Mouse (Mus musculus) CH12.LX (cell line): ENCODE measurements at regions not wholly inside any gene's neighbourhood (a gene's known extent, or its start where the extent isn't known, plus 50 kb on each side); places are given as distances from the start of the nearest gene placed in this dataset.

Source experiments
- DNase-seq: peaks from one replicate; pipeline ENCODE4 v3.0.0-alpha.2; 2013; ENCODE audit errors: extremely low read depth
- H3K27ac ChIP-seq: 2 replicates; pipeline ENCODE4 v1.5.1; 2012; ENCODE audit warnings: low read depth, mild to moderate bottlenecking, control low read depth, moderate library complexity; ENCODE audit not compliant: insufficient read depth
- H3K27me3 ChIP-seq: replicated peaks from 2 replicates; pipeline ENCODE3; 2012; ENCODE audit warnings: inconsistent platforms
- H3K36me3 ChIP-seq, 2 experiments: replicated peaks in 1 of 2; 2 replicates each; pipeline versions ENCODE3 to v1.6.1; 2012; ENCODE audit warnings: inconsistent platforms in 1 of 2, low read length in 1 of 2, mild to moderate bottlenecking in 1 of 2, mixed read lengths in 1 of 2, moderate library complexity in 1 of 2; ENCODE audit not compliant: control insufficient read depth in 1 of 2, insufficient read depth in 1 of 2
- H3K4me1 ChIP-seq, 2 experiments: 2 replicates each; pipeline ENCODE4 v1.6.1; 2012; ENCODE audit warnings: inconsistent platforms in 1 of 2, moderate library complexity in 1 of 2; ENCODE audit not compliant: insufficient read depth in 2 of 2, control insufficient read depth in 1 of 2
- H3K4me2 ChIP-seq: 2 replicates; pipeline ENCODE4 v1.6.1; 2012; ENCODE audit warnings: low read depth, mild to moderate bottlenecking, control low read depth; ENCODE audit not compliant: poor library complexity, insufficient read depth, severe bottlenecking
- H3K4me3 ChIP-seq, 3 experiments: fragments of 150-350 bp in 1 of 3; sonication (generic) in 1 of 3; replicated peaks in 1 of 3; 2 replicates each; pipeline versions ENCODE3 to v1.5.1; 2011 to 2012; ENCODE audit warnings: low read depth in 2 of 3, low read length in 2 of 3, mild to moderate bottlenecking in 2 of 3, moderate library complexity in 2 of 3, control low read depth in 1 of 3, improper control_type of control experiment in 1 of 3, inconsistent platforms in 1 of 3, mixed read lengths in 1 of 3; ENCODE audit not compliant: poor library complexity in 1 of 3
- H3K79me2 ChIP-seq: replicated peaks from 2 replicates; pipeline ENCODE4 v1.6.1; 2012; ENCODE audit warnings: mild to moderate bottlenecking, moderate library complexity; ENCODE audit not compliant: control insufficient read depth, poor library complexity, insufficient read depth, severe bottlenecking; ENCODE audit errors: extremely low read depth
- H3K9ac ChIP-seq: 2 replicates; pipeline ENCODE4 v1.6.1; 2012; ENCODE audit warnings: low read depth, mild to moderate bottlenecking, control low read depth, moderate library complexity; ENCODE audit not compliant: insufficient read depth
- H3K9me3 ChIP-seq: replicated peaks from 2 replicates; pipeline ENCODE3; 2012; ENCODE audit warnings: low read length, inconsistent platforms, mixed read lengths
- BHLHE40 ChIP-seq: IDR thresholded peaks from 2 replicates; pipeline ENCODE4 v1.6.1; 2011; ENCODE audit warnings: mild to moderate bottlenecking, low read depth, low read length, improper control_type of control experiment
- CHD2 ChIP-seq: IDR thresholded peaks from 2 replicates; pipeline ENCODE4 v1.6.1; 2011; ENCODE audit warnings: low read length, improper control_type of control experiment
- CTCF ChIP-seq, 2 experiments: IDR thresholded peaks in 1 of 2; conservative IDR thresholded peaks in 1 of 2; 2 replicates each; pipeline ENCODE4 v1.5.1; 2011 to 2012; ENCODE audit warnings: low read depth in 2 of 2, low read length in 2 of 2, improper control_type of control experiment in 1 of 2, inconsistent platforms in 1 of 2, mild to moderate bottlenecking in 1 of 2, moderate library complexity in 1 of 2
- E2F4 ChIP-seq: IDR thresholded peaks from 2 replicates; pipeline ENCODE4 v1.6.1; 2011; ENCODE audit warnings: low read depth, low read length, improper control_type of control experiment; ENCODE audit not compliant: insufficient replicate concordance
- EP300 ChIP-seq: IDR thresholded peaks from 2 replicates; pipeline ENCODE4 v1.6.1; 2011; ENCODE audit warnings: low read length, improper control_type of control experiment
- IRF4 ChIP-seq: IDR thresholded peaks from 2 replicates; pipeline ENCODE4 v1.6.1; 2014; ENCODE audit warnings: low read depth, mild to moderate bottlenecking, inconsistent platforms, low read length, improper control_type of control experiment
- JUN ChIP-seq: IDR thresholded peaks from 2 replicates; pipeline ENCODE4 v1.6.1; 2011; ENCODE audit warnings: low read depth, mild to moderate bottlenecking, low read length, improper control_type of control experiment, moderate library complexity; ENCODE audit not compliant: insufficient read depth
- JUND ChIP-seq: conservative IDR thresholded peaks from 2 replicates; pipeline ENCODE4 v1.6.1; 2011; ENCODE audit warnings: low read depth, low read length, improper control_type of control experiment
- MAFK ChIP-seq: IDR thresholded peaks from 2 replicates; pipeline ENCODE4 v1.6.1; 2011; ENCODE audit warnings: low read length, improper control_type of control experiment; ENCODE audit not compliant: insufficient replicate concordance
- NELFE ChIP-seq: IDR thresholded peaks from 2 replicates; pipeline ENCODE4 v1.6.1; 2011; ENCODE audit warnings: low read depth, low read length, improper control_type of control experiment
- PAX5 ChIP-seq: IDR thresholded peaks from 2 replicates; pipeline ENCODE4 v1.6.1; 2012; ENCODE audit warnings: low read length, inconsistent platforms, mixed read lengths
- RAD21 ChIP-seq: IDR thresholded peaks from 2 replicates; pipeline ENCODE4 v1.6.1; 2011; ENCODE audit warnings: low read depth, mild to moderate bottlenecking, low read length, improper control_type of control experiment, moderate library complexity
- RCOR1 ChIP-seq: conservative IDR thresholded peaks from 2 replicates; pipeline ENCODE4 v1.6.1; 2012; ENCODE audit warnings: low read depth, mild to moderate bottlenecking, inconsistent platforms, low read length, improper control_type of control experiment
- SIN3A ChIP-seq: IDR thresholded peaks from 2 replicates; pipeline ENCODE4 v1.6.1; 2012; ENCODE audit warnings: low read length, improper control_type of control experiment, inconsistent platforms
- SMC3 ChIP-seq: IDR thresholded peaks from 2 replicates; pipeline ENCODE4 v1.6.1; 2011; ENCODE audit warnings: low read depth, low read length, improper control_type of control experiment
- TBP ChIP-seq: conservative IDR thresholded peaks from 2 replicates; pipeline ENCODE4 v1.6.1; 2011; ENCODE audit warnings: low read depth, low read length, improper control_type of control experiment
- TCF12 ChIP-seq: IDR thresholded peaks from 2 replicates; pipeline ENCODE4 v1.6.1; 2014; ENCODE audit warnings: low read depth, mild to moderate bottlenecking, inconsistent platforms, low read length, improper control_type of control experiment
- UBTF ChIP-seq: IDR thresholded peaks from 2 replicates; pipeline ENCODE4 v1.6.1; 2012; ENCODE audit warnings: low read depth, mild to moderate bottlenecking, inconsistent platforms, low read length, improper control_type of control experiment, moderate library complexity
- USF2 ChIP-seq: conservative IDR thresholded peaks from 2 replicates; pipeline ENCODE4 v1.6.1; 2011; ENCODE audit warnings: low read depth, low read length, improper control_type of control experiment
- ZC3H11A ChIP-seq: IDR thresholded peaks from 2 replicates; pipeline ENCODE4 v1.6.1; 2012; ENCODE audit warnings: low read depth, mild to moderate bottlenecking, inconsistent platforms, low read length, improper control_type of control experiment
- dilution Hi-C: fragments of 300-500 bp; cut with MboI; formaldehyde crosslinking; loops from 2 replicates; pipeline ENCODE4 v1.14.3; 2020; ENCODE audit warnings: low sequenced_read_pairs; ENCODE audit not compliant: extremely low pct_unique_long_range_greater_than_20kb, extremely low pct_ligation_motif_present
- in situ Hi-C: fragments of 300-500 bp; cut with MboI; formaldehyde crosslinking; loops from 3 replicates; pipeline ENCODE4 v1.14.3; 2019; ENCODE audit warnings: low sequenced_read_pairs, low pct_ligation_motif_present, low pct_unique_long_range_greater_than_20kb, mixed read lengths

DNA sequence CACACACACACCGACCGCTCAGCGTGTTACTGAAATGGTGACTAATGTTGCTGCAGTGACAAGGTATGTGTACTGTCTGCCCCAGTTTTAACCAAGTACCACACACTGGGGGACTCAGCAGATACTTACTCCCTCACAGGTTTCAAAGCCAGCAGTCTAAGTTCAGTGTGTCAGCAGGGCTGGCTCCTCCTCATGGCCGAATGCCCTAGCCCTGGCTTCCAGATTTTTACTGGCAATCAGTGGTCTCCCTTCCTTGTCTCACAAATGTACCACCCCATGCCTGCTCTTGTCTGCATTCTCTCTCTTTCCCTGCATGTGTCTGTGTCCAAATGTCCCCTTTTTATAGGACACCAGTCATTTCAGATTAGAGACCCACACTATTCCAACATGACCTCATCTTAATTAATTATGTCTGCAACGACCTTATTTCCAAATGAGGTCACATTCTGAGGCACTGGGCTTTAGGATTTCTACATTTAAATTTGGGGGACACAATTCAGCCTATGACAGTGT is 114.7 kb downstream of the Uri1 start:
- H3K27ac ChIP-seq, result no peak overlapping the region
- H3K27me3 ChIP-seq, result peaks cover 53% of the 10 kb centered on the region
- no peaks in the 10 kb centered on the region for H3K4me1 ChIP-seq
- no peak overlapping the region for H3K4me2 ChIP-seq
- no peak overlapping the region for H3K9ac ChIP-seq
- H3K36me3 ChIP-seq, result no peaks in the 10 kb centered on the region
- dilution Hi-C loops (no loop called here), in situ Hi-C loops (no loop called here)
- H3K4me3 ChIP-seq, result no peak overlapping the region
- TF ChIP-seq IRF4 (no peak), E2F4 (no peak), TBP (no peak), MAFK (no peak), NELFE (no peak), TCF12 (no peak), EP300 (no peak), SIN3A (no peak), SMC3 (no peak), PAX5 (no peak), CHD2 (no peak), RCOR1 (no peak), JUND (no peak), BHLHE40 (no peak), ZC3H11A (no peak), USF2 (no peak)
- H3K79me2 ChIP-seq, result no peaks in the 10 kb centered on the region
- DNase-seq, result no peak
- H3K9me3 ChIP-seq, result peaks cover 3% of the 10 kb centered on the region

DNA sequence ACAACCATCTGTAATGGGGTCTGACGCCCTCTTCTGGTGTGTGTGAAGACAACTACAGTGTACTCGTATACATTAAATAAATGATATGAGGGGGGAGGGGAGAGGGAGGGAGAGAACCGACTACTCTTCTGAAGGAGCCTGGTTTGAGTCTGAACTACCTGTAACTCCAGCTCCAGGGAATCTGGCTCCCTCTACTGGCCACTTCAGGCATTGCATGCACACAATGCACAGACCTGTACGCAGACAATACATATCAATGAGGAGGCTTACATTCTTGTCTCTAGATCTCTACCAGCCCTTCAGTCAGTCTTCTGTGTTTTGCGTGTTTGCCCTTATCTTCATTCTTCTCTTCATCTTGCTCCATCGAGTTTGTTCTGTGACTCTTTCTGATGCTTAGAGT is 120.4 kb upstream of the Zfp536 start:
- peaks cover 3% of the 10 kb centered on the region for H3K9me3 ChIP-seq
- no peak for TF ChIP-seq JUN
- no peak for TF ChIP-seq MAFK
- TF ChIP-seq UBTF, result no peak
- TF ChIP-seq RAD21, result peak; percentile 21
- TF ChIP-seq CTCF (conservative IDR thresholded peaks at IDR 0.05 in 1 of 2, IDR thresholded peaks at IDR 0.05 in 1 of 2; ENCODE audit: low read depth in 2 of 2, low read length in 2 of 2), result peak; percentile 41 to 48; a peak in 3 of 4 replicates
- in situ Hi-C loops (no loop called here), dilution Hi-C loops (no loop called here)
- no peak overlapping the region for H3K4me3 ChIP-seq
- no peaks in the 10 kb centered on the region for H3K36me3 ChIP-seq
- H3K4me1 ChIP-seq, result no peaks in the 10 kb centered on the region
- H3K27me3 ChIP-seq, result peaks cover 25% of the 10 kb centered on the region
- no peaks in the 10 kb centered on the region for H3K79me2 ChIP-seq
- H3K4me2 ChIP-seq, result no peak overlapping the region
- no peak overlapping the region for H3K9ac ChIP-seq
- H3K27ac ChIP-seq, result no peak overlapping the region
- DNase-seq, result peak; percentile 21
